Mouse (Mus musculus): ENCODE data around the gene Prg4.

Gene Prg4

DNA sequence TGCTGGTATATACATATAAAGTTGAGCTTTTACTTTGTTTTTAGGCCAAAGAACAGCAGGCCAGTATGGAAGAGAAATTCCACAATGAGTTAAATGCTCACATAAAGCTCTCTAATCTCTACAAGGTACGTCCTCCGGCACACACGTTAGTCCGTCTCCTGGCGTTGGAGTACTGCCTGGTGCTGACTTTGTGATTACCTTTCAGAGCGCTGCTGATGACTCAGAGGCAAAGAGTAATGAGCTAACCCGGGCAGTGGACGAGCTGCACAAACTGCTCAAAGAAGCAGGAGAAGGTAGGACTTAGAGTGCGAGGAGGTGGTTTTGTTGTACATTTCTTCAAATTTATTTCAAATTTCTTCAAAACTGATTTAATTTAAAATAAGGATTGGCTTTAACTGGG is 58.7 kb downstream of the Prg4 start:
- DNase-seq (ENCODE audit: low read depth): no peak

DNA sequence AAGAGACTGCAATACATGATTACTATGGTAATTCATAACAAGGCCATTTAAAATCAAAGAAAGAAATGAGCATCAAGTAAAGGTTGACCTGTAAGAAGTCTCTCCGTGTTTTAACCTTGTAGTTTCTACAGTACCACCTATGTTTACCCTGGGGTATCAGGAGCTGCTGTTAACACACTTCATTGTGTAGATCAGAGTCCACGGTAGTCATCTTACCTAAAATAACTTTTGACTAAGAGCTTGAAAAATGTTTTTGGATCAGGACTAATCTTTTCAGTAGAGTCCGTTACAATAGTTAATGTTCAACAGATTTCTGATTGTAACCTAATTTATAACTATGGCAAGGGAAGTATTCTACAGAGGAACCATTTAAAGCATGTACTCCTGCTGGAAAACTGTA is 61.4 kb downstream of the Prg4 start:
- no peak for DNase-seq (ENCODE audit: low read depth)

DNA sequence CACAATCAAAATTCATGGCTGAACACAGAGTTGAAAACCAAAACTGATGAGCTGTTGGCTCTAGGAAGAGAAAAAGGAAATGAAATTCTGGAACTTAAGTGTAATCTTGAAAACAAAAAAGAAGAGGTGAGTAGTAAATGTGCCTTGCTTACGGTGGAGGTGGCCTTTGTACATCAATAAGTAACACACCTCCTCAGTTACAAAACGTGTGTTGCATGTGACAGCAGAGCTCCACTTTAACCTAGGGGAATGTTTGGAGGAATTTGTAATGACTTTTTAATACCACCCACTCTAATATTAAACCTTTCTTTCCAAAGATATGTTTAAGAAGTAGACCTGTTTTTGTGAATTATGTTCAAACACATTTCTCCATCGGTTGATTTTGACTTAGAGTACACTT is 62.1 kb downstream of the Prg4 start:
- DNase-seq (ENCODE audit: low read depth): no peak
